Mouse (Mus musculus) 416B (cell line): ENCODE data around the gene Ccdc85c.
A peak's percentile ranks its signal among the peaks of the same experiment; 100 is the strongest.

ENCODE experiments used
- DNase-seq: peaks from one replicate; pipeline ENCODE4 v3.0.0; 2011; ENCODE audit warnings: low read depth

Ccdc85c gene

GRCm38 (mm10) chr12:108215090-108215489, 60.1 kb downstream of the Ccdc85c start:
- no peak for DNase-seq

DNA sequence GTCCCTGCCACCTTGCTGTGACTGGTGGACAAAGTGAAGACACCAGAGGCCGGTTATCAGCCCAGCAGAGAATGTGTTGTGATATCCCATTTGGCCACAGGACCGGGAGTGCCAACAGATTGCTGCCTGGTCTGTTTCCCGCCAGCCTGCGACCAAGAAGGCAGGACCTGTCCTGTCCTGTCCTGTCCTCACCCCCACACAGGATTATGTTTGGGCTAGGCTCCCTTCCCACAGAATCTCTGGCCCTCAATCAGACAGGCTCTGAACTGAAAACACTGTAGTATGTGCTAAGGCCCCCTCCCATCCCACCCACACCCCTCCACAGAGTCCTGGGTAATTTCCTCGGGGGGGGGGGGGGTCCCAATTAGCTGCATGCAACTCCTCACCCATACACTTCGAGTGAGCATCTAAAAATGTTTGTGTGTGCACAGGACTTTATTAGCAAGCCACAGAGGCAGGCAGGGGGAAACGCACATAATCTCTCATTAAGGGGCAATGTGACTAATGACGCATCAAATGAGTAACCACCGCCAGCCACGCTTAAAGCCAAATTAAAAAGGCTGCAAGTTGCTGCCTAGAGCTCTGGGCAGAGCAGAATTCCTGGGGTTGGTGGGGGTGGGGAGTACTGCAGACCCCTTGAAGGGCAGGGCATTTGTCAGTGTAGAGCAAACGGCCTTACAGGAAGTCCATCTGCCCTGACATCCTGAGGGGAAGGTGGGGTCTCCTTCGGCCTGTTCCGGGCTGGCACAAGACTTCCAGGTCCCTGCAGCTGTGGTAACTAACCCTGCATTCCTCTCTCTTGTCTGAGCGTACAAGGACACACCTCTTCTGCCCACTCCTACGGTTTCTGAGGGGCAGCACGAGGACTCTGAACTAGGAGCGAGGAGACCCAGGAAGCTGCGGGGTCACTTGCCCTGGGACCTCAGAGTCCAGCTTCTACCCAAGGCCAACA, 61.9 kb downstream of the Ccdc85c start:
- no peak for DNase-seq

GRCm38 (mm10) chr12:108212476-108212875, 62.7 kb downstream of the Ccdc85c start:
- no peak for DNase-seq

- DNase-seq, result no peak
Measured at GRCm38 (mm10) chr12:108212071-108212470, 63.2 kb downstream of the Ccdc85c start.

GRCm38 (mm10) chr12:108210623-108211022, 64.6 kb downstream of the Ccdc85c start:
- DNase-seq, result no peak

DNA sequence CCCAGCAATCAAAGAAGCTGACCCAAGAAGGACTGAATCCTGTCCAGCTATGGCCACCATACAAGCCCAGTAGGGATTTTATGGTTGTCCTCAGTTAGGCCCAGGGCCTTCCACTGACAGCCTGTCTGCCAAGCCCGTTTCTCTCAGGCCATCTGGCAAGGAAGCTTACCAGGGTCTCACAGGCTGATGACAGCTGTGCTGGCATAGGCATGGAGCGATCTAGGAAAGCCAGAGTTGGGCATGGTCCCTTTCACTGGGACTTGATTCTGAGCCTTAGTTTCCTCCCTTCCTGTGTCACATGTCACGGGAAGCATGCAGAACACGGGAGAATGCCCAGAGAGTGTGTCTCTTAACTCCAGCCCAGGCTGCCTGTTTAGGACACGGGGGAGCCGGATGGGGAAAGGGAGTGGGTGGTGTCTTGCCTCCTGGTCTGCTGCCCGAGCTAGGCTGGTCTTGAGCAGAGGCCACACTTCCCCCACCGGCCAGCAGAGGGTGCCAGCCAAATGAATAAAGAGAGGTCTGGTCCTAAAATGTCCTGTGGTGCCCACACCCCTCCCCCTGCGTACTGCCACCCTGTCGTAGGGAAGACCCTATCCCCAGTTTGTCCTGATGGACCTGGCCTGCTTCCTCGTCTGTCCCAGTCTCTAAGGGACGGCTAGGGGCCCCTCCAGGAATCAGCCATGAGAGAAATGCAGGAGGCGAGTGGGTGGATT, 66.3 kb downstream of the Ccdc85c start:
- DNase-seq, result peak; percentile 50

DNA sequence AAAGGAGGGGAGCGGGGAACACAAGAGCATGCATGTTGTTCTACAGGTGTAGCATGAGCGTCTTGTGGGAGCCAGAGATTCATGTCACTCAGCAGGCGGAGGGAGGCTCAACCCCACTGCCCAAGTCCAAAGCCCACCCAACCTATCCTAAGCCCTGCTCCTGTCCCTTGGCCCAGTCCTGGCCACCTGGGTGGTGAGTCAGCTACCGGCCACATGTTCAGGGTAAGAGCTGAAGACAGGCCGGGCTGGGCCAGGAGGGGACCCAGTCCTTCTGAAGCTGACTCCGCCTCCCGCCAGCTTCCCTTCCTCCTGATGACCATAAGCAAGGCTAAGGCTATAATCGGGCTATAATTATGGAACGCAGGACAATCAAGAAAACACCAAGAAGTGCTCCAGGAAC, 67.0 kb downstream of the Ccdc85c start:
- DNase-seq, result peak; percentile 9

- DNase-seq, result peak; percentile 48
Measured at GRCm38 (mm10) chr12:108206641-108207040, 68.6 kb downstream of the Ccdc85c start.

DNA sequence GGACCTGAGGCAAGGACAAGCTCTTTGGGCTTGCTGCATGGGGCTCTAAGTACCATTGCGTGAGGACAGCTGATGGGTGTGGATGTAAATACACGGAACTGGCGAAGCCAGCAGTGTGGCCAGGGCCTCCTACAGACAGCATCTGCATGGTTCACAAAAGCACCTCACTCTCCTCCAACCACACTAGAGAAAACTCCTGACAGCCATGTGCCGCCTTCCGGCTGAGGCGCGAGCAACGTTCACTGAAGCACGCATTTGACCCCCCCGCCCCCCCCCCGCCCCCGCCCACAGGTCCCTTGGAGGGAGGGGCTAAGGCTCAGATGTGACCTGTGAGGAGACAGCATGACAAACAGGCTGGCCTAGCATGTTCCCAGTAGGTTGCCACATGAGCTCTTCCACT, 70.2 kb downstream of the Ccdc85c start:
- DNase-seq, result no peak

- no peak for DNase-seq
Measured at GRCm38 (mm10) chr12:108203895-108204294, 71.3 kb downstream of the Ccdc85c start.

DNA sequence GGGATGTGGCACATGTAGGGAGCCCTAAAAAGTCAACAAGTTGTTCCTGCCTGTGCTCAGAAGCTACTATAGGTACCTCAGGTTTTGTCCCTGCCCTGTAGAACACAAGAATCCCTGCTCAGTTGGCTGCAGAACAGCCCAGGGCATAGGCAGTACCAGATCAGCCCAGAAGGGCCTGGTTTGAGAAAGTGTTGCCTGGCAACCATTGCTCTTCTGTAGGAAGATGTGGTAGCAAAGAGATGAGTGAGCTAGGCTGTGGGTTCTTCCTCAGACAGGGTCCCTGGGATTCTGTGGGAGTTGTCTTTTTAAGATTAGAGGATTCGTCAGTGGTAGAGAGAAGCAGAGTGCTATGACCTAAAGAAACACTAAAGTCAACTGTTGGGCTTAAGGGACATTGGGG, 75.1 kb downstream of the Ccdc85c start:
- DNase-seq, result no peak

DNA sequence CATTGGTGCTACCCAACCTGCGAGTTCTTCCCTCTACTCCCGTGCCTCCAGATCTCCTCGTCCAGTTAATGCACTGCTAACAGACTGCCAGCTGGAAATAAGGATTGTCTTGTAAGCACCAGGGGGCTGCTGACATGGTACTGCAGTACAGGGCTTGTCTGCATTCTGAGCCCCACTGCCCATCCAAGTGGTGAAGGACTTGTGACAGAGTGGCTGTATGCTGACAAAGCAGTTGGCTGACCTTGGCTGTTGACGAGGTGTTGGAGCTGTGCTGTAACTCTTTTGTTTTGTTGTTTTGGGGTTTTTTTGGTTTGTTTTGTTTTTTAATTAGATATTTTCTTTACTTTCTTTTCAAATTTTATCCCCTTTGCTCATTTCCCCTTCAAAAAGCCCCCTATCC, 76.8 kb downstream of the Ccdc85c start:
- DNase-seq, result no peak

- no peak for DNase-seq
Measured at GRCm38 (mm10) chr12:108195761-108196160, 79.5 kb downstream of the Ccdc85c start.

DNA sequence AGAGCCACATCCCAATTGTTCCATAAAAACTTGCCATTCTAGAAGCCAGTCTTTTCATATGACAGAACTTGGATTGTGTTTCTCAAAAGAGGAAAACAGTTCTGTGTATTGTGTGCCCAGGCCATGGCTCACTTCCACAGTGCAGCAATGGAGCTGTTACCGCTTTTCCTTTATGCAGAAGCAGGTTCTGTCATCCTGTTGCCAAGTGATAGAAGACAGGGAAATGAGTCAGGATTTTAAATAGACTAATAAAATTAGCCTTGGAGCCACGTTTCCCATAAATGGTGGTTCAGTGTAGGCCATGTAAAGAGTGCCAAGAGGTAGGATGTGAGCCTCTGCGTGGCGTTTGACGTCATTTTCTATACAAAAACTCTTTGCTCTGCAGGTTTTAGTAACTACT, 81.3 kb downstream of the Ccdc85c start:
- DNase-seq, result no peak

- DNase-seq, result no peak
Measured at GRCm38 (mm10) chr12:108187541-108188091, 87.6 kb downstream of the Ccdc85c start.

GRCm38 (mm10) chr12:108181716-108182115, 93.5 kb downstream of the Ccdc85c start:
- DNase-seq, result no peak

DNA sequence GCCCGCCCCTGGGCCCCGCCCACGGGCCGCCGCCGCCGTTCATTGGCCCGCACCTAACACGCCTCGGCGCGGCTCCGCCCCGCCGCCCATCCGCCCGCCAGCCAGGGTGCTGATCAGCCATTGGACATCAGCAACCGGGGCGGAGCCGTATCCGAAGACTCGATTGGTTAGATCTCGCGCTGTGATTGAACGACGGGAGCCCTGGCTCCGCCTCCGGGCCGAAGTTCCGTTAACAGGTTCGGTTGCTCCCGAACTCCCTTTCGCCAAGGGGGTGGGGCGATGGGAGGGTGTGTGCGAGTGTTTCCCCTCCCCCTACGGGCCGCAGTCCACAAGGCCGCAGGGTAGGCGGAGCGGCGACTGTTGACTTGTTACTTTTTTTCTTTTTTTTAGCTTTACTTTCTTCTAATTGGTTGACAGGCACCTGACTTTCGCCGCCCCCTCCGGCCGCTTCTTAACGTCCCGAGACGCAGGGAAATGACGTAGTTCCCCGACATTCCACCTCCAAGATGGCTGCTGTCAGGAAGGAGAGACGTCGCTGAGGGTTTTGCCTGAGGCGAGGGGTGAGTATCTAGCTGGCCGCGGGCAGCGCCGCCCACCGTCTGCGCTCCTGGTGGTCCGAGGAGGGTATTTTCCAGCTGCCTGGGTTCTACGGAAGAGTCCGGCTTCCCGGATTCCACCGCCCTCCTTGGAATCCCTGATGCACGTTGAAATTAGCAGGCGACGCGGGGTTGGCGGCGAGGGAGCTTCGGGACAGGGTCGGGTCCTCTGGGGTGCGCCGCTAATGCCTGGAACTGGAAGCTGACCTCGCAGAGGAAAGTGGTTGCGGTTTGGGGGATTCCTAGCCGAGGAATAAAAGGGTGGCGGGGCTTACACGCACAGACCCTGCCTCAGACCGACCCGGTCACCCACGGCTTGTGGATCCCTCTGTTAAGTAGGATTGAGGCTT, 95.6 kb downstream of the Ccdc85c start, which contains the start of gene Ccnk:
Gene Ccnk, plus strand, starts transcription at position 259 of the 946 bp plus-strand sequence.
- peak; percentile 99 for DNase-seq

DNA sequence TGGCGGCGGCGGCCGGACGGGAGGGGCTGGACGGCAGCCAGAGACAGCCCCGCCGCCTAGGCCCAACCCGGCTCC, 96.1 kb downstream of the Ccdc85c start, which contains the start of gene Setd3:
Gene Setd3, minus strand, starts transcription at position 69 of the 75 bp plus-strand sequence.
- DNase-seq, result no peak

DNA sequence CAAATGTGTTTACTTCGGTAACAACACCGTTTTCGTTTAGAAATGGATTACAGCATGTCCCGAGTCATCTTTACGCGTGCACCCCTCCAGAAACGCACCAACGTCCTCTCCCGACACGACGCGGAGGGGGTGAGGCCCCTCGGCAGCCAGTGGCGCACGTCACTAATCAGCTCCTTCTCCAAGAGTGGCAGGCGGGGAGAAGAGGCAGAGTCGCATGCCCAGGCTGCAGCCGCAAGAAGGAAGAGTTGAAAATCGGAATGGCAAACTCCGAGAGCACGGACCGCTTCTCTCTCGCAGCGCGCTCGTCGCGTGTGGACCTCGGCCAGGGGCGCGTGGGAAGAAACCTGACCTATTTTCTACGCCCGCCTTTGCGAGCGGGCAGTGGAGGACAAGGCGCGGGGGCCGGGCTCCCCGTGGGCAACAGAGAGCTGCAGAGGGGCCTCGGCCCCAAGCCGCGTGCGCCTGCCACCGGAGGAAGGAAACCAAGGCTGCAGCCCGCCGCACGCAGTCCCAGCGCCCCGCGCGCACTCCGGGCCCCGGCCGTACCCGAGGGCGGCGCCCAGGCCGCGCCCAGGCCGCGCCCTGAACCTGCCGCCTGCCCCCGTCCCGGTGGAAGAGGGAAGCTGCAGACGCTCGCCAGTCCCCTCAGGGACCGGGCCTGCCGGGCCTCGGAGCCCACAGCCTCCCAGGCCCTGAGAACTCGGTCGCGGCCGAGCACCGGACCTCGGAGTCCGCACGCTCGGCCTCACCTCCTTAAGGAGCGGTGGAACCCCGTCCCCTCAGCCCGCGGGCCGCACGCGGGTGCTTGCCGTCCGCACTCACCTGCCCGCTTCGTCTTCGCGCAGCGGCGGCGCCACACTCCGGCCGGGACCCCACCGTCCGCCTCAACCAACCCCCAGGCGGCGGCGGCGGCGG, 96.6 kb downstream of the Ccdc85c start:
- DNase-seq, result peak; percentile 46

- DNase-seq, result no peak
Measured at GRCm38 (mm10) chr12:108176366-108176765, 98.9 kb downstream of the Ccdc85c start.
